Mouse (Mus musculus): Measurements from ENCODE around the gene Gria4. TPM values are rescaled to one million over a fixed set of nuclear protein-coding genes. Genes with fewer than 3 reads are reported as not detected.
"Not testable (repeated sequence)": the region's sequence is repeated elsewhere in the genome, so short reads cannot be mapped to it uniquely, and the experiment has no call there.

Gene Gria4
- polyA plus RNA-seq (2015; fragmentation: Nextera tagmentation; extraction: Ambion mirVana) = 23.3 and 25.4 TPM in 2 replicates

DNA sequence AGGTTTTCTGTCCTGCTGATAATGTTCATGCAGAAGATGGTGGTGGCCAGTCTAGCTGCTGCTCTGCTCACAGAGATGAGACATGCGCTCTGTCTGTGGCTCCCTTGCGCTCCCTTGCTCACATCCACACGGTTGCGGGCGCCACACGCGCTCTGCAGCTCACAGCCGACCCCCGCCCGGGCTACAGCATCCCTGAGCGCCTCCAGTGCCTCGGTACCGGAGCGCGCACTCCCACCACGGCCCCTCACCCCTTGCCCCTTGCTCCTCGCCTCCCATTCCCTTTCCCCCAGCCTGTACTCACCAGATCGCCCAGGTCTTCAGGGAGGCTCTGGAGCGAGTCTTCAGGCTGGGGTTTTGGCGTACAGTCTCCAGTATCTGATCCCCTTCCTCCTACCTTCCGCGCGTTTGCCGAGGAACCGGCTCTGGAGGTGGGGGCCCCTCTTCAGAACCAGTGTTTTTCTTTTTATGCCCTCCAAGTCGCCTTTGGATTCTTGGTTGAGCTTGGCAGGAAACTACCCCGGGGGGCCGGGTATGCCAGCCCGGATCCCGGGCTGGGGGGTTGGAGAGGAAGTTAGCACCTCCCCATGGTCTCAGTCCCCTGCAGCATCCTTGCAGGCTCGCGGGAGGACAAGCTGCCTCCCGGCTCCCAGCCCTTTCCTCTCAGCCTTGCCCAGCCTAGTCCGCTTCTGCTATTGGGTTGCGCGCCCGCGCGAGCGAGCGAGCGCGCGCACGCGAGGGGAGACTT lies at the start of gene Gria4:
Gene Gria4 (minus strand): TSS at position 691 of the 745 bp plus-strand sequence.
- peak within 1 kb of the TSS; percentile 68 for H3K4me2 ChIP-seq (replicated peaks)
- no peaks in the 10 kb centered on the region for H3K27me3 ChIP-seq
- peak within 1 kb of the TSS; percentile 71 for H3K4me3 ChIP-seq (replicated peaks)
- WGBS = under 1% methylated on average over 46 of the region's 46 CpGs
- H3K36me3 ChIP-seq = no peaks in the 10 kb centered on the region
- peak within 1 kb of the TSS; percentile 93 for H3K27ac ChIP-seq
- H3K9ac ChIP-seq (replicated peaks) = peak within 1 kb of the TSS; percentile 81
- ATAC-seq = peak; percentile 99
- peaks cover 12% of the 10 kb centered on the region; the same call in 1 of the 2 replicates for H3K4me1 ChIP-seq (replicated peaks)
- no peaks in the 10 kb centered on the region for H3K9me3 ChIP-seq

DNA sequence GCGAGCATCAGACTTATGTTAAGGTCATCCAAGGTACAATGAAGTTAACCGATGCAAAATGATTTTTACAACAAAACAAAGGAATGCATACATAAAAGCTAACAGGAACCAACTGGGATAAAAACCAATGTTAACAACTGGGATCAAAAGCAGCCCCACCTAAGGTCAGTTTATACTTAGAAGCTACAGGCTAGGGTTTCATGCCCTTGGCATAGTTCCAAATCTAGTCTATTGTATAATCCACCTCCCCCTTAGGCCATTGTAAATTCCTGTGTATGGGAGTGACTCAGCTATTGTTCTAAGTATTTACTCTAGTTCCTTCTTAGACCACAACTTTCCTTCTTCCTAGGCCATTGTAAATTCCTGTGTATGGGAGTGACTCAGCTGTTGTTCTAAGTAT lies 14.9 kb upstream of the Gria4 start:
- WGBS = 88% methylated on average over 2 of the region's 2 CpGs
- not testable (repeated sequence) for H3K4me2 ChIP-seq (replicated peaks); H3K36me3 ChIP-seq; H3K4me3 ChIP-seq (replicated peaks); H3K9me3 ChIP-seq; H3K9ac ChIP-seq (replicated peaks); H3K27ac ChIP-seq; H3K27me3 ChIP-seq; H3K4me1 ChIP-seq (replicated peaks); ATAC-seq

DNA sequence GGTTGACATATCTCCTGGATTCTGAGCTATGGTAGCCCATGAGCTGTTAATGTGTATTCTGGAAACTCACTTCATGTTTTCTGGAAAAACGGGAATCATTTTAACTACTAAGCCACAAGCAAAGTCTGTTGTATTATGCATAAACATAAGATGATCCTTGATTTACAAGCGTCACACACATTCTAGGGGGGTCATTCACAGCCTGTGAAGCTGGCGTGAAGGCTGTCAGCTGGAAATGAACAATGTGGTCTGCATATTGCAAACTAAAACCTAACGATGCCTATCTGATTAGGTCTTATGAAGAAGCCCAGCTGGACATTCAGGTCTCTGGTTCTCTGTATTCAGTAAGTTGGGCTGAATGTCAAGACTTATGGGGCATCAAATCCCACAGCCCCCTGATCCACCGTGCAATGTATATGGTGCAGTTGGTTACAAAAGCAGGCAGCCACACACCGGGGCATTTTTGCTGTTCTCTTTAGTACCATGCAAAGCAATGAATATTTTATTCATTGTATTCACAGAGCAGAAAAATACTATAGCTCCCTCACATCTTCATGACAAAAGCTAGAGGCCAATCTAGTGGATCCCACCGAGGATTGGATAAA lies 7.2 kb upstream of the Gria4 start:
- peak; percentile 53; the same call in 1 of the 2 replicates for ATAC-seq
- H3K4me3 ChIP-seq (replicated peaks) = no peak overlapping the region
- H3K27ac ChIP-seq = no peak overlapping the region
- H3K9me3 ChIP-seq = no peaks in the 10 kb centered on the region
- H3K9ac ChIP-seq (replicated peaks) = no peak overlapping the region
- H3K27me3 ChIP-seq = no peaks in the 10 kb centered on the region
- 35% methylated on average over 7 of the region's 7 CpGs for WGBS
- H3K4me1 ChIP-seq (replicated peaks) = 0 out of 2 replicates have a peak, but pooled peaks cover 8% of the 10 kb centered on the region
- H3K36me3 ChIP-seq = no peaks in the 10 kb centered on the region
- H3K4me2 ChIP-seq (replicated peaks) = 0 out of 2 replicates have a peak overlapping the region, but pooled peaks have one; percentile 1

DNA sequence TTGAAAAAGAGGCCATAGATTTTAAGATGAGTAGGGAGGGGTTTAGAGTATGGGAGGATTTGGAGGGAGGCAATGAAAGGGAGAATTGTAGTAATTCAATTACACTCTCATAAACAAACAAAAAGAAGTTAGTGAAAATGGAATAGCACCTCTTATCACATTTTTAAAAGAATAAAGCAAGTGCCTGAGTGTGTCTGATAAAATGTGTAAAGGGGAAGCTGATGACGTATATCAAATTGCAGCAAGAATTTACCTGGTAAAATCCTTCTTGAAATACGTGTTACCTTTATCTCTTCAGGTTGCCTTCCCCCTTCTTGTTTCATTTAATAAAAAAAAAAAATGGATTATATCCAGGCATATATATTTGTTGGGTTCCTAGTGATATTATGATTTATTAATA lies 1.4 kb upstream of the Gria4 start:
- no peak overlapping the region for H3K27ac ChIP-seq
- peaks cover 12% of the 10 kb centered on the region; the same call in 1 of the 2 replicates for H3K4me1 ChIP-seq (replicated peaks)
- no peaks in the 10 kb centered on the region for H3K27me3 ChIP-seq
- H3K9me3 ChIP-seq = no peaks in the 10 kb centered on the region
- no peak overlapping the region for H3K9ac ChIP-seq (replicated peaks)
- no peak overlapping the region for H3K4me3 ChIP-seq (replicated peaks)
- no peak for ATAC-seq
- 90% methylated on average over 2 of the region's 2 CpGs for WGBS
- H3K36me3 ChIP-seq = no peaks in the 10 kb centered on the region
- H3K4me2 ChIP-seq (replicated peaks) = no peak overlapping the region

DNA sequence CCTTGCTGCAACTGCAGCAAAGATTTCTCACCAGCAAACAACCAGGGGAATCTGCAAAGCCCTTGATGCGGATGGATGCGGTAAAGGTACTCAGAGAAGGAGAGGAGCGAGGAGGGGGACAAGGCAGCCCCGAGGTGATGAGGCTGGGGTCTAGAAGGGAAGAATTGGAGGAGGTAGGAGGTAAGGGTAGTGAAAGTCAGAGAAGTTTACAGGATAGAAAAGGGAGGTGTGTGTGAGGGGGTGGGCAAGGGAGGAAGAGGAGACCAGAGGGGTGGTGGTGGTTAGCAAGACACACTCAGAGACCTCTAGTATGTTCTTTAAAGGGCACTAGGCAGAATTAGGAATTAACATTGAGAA lies 233 bp upstream of the Gria4 start:
- peak; percentile 76 for ATAC-seq
- Histone ChIP-seq H3K36me3 (no peaks in the 10 kb centered on the region), H3K4me2 (replicated peaks) (peak overlapping the region; percentile 68), H3K9ac (replicated peaks) (peak overlapping the region; percentile 81), H3K4me1 (replicated peaks) (peaks cover 12% of the 10 kb centered on the region; the same call in 1 of the 2 replicates), H3K27me3 (no peaks in the 10 kb centered on the region), H3K27ac (peak overlapping the region; percentile 93), H3K9me3 (no peaks in the 10 kb centered on the region), H3K4me3 (replicated peaks) (peak overlapping the region; percentile 71)
- WGBS = 2% methylated on average over 4 of the region's 4 CpGs

DNA sequence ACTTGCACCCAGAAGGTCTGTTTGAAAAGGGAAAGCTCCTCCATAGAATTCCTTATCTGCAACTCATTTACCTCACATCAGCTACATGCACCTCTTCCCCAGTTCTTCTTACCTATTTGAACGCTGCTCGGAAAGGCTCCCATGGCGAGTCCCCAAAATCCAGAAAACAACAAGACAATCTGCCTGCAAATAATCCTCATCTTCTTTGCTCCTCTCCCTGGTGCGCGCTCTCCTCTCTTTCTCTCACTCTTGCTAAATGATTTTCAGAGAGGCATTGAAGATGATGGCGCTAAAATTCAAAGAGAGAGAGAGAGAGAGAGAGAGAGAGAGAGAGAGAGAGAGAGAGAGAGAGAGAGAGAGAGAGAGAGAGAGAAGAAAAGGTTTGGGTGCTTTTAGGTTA lies 959 bp downstream of the Gria4 start:
- Histone ChIP-seq H3K4me3 (replicated peaks) (peak overlapping the region; percentile 71), H3K9me3 (no peaks in the 10 kb centered on the region), H3K36me3 (no peaks in the 10 kb centered on the region), H3K27ac (peak overlapping the region; percentile 93), H3K9ac (replicated peaks) (peak overlapping the region; percentile 81), H3K27me3 (no peaks in the 10 kb centered on the region), H3K4me1 (replicated peaks) (peaks cover 12% of the 10 kb centered on the region; the same call in 1 of the 2 replicates), H3K4me2 (replicated peaks) (peak overlapping the region; percentile 68)
- 0% methylated on average over 6 of the region's 6 CpGs for WGBS
- ATAC-seq = no peak

DNA sequence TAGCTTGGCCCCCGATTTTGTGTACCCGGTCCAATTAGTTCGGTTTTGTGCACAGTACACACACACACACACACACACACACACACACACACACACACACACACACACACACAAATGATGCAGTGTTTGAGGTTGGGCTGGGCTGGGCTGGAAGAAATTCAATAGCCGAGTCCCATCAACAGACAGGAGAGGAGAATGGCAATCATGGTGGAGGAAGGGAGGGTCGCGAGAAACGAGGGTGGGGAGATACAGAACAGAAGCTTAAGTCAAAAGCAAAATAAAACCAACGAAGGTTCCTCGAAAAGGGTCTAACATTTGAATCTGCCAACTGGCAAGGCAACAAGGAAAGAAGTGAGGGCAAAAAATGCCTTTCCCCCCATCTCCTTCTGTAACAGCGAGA lies 1.6 kb downstream of the Gria4 start:
- Histone ChIP-seq H3K4me1 (replicated peaks) (peaks cover 12% of the 10 kb centered on the region; the same call in 1 of the 2 replicates), H3K9ac (replicated peaks) (peak overlapping the region; percentile 81), H3K27me3 (no peaks in the 10 kb centered on the region), H3K4me3 (replicated peaks) (peak overlapping the region; percentile 71), H3K27ac (peak overlapping the region; percentile 93), H3K4me2 (replicated peaks) (peak overlapping the region; percentile 68), H3K9me3 (no peaks in the 10 kb centered on the region), H3K36me3 (no peaks in the 10 kb centered on the region)
- no peak for ATAC-seq
- 19% methylated on average over 8 of the region's 10 CpGs for WGBS

DNA sequence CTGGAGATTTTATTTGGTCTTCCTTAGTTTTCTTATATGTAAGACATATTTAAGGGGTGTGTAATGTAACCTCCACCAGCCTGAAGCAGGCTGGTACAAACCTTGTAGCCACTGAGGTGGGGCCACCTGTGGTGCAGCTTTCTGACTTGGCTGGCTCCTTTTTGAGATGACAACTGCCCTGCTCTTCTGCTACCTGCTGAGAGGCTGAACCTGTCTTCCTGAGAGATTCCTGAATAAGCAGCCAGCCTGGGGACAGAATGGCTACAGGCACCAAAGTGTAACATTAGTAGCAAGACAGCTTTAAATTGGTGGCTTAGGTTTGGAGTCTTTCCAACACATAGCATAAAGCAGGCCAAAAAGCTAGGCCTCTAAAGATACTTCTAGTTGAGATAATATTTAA lies 46.6 kb downstream of the Gria4 start:
- H3K9me3 ChIP-seq; H3K36me3 ChIP-seq; H3K4me2 ChIP-seq (replicated peaks); ATAC-seq; H3K9ac ChIP-seq (replicated peaks); H3K4me1 ChIP-seq (replicated peaks); H3K4me3 ChIP-seq (replicated peaks); H3K27ac ChIP-seq; H3K27me3 ChIP-seq: not testable (repeated sequence)

DNA sequence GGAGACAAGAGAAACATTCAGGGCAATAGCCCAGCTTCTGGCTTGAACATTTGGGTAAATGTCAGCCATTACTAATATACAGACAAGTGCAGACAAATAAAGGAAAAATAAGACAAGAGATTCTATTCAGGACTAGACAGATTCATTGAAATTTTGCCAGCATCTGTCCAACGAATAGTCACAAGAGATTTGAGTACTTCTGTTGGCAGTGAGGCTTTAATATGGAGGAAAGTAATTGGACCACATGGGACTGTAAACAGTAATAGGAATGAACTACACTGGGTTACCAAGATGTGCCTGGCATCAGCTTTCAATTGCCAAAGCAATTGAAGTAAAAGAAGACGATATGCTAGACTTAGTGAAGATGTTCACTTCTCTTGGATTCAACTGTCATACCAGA lies 81.9 kb downstream of the Gria4 start:
- Histone ChIP-seq H3K4me1 (replicated peaks) (no peaks in the 10 kb centered on the region), H3K27ac (no peak overlapping the region), H3K9me3 (no peaks in the 10 kb centered on the region), H3K36me3 (no peaks in the 10 kb centered on the region), H3K4me2 (replicated peaks) (no peak overlapping the region), H3K9ac (replicated peaks) (no peak overlapping the region), H3K4me3 (replicated peaks) (no peak overlapping the region), H3K27me3 (no peaks in the 10 kb centered on the region)
- no peak for ATAC-seq
- 71% methylated on average over 2 of the region's 2 CpGs for WGBS

DNA sequence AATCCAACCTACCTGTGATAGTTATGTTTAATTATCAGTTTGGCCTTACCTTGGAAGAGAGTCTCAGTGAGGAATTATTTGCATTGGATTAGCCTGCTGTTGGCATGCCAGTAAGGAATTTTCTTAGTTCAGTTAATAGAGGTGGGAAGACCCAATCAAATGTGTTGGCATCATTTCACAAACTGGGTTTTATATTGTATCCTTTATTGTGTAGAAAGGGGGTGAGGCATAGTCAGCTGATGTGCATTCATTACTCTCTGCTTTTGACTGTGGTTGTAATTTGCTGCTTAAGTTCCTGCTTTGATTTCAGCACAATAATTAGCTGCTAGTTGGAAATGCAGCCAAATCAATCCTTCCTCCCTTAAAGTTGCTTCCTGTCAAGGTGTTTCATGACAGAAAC lies 83.7 kb downstream of the Gria4 start:
- Histone ChIP-seq H3K9me3 (no peaks in the 10 kb centered on the region), H3K27me3 (no peaks in the 10 kb centered on the region), H3K9ac (replicated peaks) (no peak overlapping the region), H3K4me1 (replicated peaks) (no peaks in the 10 kb centered on the region), H3K4me2 (replicated peaks) (no peak overlapping the region), H3K27ac (no peak overlapping the region), H3K36me3 (no peaks in the 10 kb centered on the region), H3K4me3 (replicated peaks) (no peak overlapping the region)
- no peak for ATAC-seq

DNA sequence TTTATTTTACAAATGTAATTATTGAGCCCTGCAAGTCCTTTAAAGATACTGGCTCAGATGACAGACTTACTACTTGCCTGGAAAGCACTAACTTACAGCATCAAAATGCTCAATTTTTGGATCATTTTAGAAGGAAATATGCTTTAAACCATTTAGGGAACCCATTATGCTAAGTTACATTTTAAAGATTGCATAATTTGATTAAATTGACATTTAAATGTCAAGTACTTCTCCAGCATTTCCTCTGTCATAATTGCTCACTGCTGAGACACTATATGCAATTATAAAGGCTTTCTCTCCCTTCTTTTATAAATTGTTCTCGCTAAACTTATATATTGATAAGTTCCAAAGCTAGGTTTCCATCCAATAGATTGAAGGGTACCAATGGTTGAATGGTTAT lies 108.9 kb downstream of the Gria4 start:
- no peaks in the 10 kb centered on the region for H3K4me1 ChIP-seq (replicated peaks)
- no peak overlapping the region for H3K4me2 ChIP-seq (replicated peaks)
- no peak overlapping the region for H3K27ac ChIP-seq
- H3K9ac ChIP-seq (replicated peaks) = no peak overlapping the region
- no peak overlapping the region for H3K4me3 ChIP-seq (replicated peaks)
- H3K36me3 ChIP-seq = no peaks in the 10 kb centered on the region
- 83% methylated on average over 1 of the region's 1 CpGs for WGBS
- H3K9me3 ChIP-seq = no peaks in the 10 kb centered on the region
- H3K27me3 ChIP-seq = no peaks in the 10 kb centered on the region
- no peak for ATAC-seq

DNA sequence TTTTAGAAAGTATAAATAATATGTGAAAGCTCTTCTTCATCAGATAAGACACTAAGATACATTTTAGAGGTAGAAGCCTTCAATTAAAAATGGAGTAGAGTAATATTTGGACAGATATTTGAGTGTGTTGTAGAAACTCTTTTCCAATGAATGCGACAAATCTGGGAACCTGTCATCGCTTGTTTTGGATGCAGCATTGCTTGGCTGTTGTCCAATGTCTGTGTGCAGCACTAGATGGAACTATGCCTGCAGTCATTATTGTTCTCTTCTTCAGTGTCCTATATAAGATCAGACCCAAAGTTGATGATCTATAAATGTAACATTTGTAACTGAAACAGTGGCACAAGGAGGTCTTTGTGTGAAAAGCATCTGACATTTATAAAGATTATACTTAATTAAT lies 115.8 kb downstream of the Gria4 start:
- Histone ChIP-seq H3K4me1 (replicated peaks) (no peaks in the 10 kb centered on the region), H3K27ac (no peak overlapping the region), H3K4me2 (replicated peaks) (no peak overlapping the region), H3K9ac (replicated peaks) (no peak overlapping the region), H3K9me3 (no peaks in the 10 kb centered on the region), H3K4me3 (replicated peaks) (no peak overlapping the region), H3K36me3 (no peaks in the 10 kb centered on the region), H3K27me3 (no peaks in the 10 kb centered on the region)
- WGBS = 71% methylated on average over 2 of the region's 2 CpGs
- no peak for ATAC-seq

Data from midbrain, embryonic 13.5 days (tissue).